Mouse (Mus musculus) limb, embryonic 15.5 days (tissue): ENCODE measurements at regions not wholly inside any gene's neighbourhood (a gene's known extent, or its start where the extent isn't known, plus 50 kb on each side); places are given as distances from the start of the nearest gene placed in this dataset.

Experiments
- ATAC-seq: fragments of 200-750 bp; cut with Nextera tagmentation; 2 replicates; pipeline ENCODE4 v1.8.0; 2017; ENCODE audit warnings: low read depth, moderate TSS enrichment; ENCODE audit not compliant: insufficient number of reproducible peaks, low FRiP score, low TSS enrichment
- H3K27ac ChIP-seq: fragments of 300-500 bp; sonication (generic); 2 replicates; pipeline ENCODE4 v1.5.1; 2015; ENCODE audit warnings: moderate library complexity, mild to moderate bottlenecking, inconsistent platforms
- H3K27me3 ChIP-seq: fragments of 300-500 bp; sonication (generic); 2 replicates; pipeline ENCODE4 v1.6.1; 2015; ENCODE audit warnings: inconsistent platforms
- H3K36me3 ChIP-seq: fragments of 300-500 bp; sonication (generic); 2 replicates; pipeline ENCODE4 v1.6.1; 2015; ENCODE audit warnings: inconsistent platforms
- H3K4me1 ChIP-seq: fragments of 300-500 bp; sonication (generic); 2 replicates; pipeline ENCODE4 v1.6.1; 2015; ENCODE audit warnings: inconsistent platforms
- H3K4me2 ChIP-seq: fragments of 300-500 bp; sonication (generic); 2 replicates; pipeline ENCODE4 v1.6.1; 2015; ENCODE audit warnings: mild to moderate bottlenecking, inconsistent platforms
- H3K4me3 ChIP-seq: fragments of 300-500 bp; sonication (generic); 2 replicates; pipeline ENCODE4 v1.5.1; 2015; ENCODE audit warnings: mild to moderate bottlenecking, inconsistent platforms
- H3K9ac ChIP-seq: fragments of 300-500 bp; sonication (generic); 2 replicates; pipeline ENCODE4 v1.6.1; 2015; ENCODE audit warnings: inconsistent platforms
- H3K9me3 ChIP-seq: fragments of 300-500 bp; sonication (generic); 2 replicates; pipeline ENCODE4 v1.6.1; 2016; ENCODE audit warnings: inconsistent platforms
- WGBS: fragments of 180-500 bp; shearing (Covaris S2); methylation state at CpG from one replicate; pipeline ENCODE4 v1.1.7; 2015; 5-methylcytosine and 5-hydroxymethylcytosine counted together

DNA sequence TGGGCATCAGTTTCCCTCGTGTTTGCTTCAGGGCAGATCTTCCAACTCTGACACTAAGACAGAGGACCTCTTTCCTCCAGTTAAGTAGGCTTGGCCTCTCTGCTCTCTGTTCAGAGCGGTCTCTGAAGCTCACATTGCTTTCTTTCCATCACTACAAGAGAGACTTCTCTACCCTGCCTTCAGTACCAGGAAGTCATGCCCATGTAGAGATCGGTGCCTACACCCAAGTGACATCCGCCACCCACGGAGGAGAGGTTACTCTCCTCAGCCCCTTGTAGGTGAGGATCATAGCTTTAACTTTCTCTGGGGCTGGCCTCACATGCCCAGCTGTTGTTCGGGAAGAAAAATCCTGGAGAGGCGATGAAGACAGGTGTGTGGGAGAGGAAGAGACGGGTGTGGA is 155.3 kb downstream of the Zfp36l2 start:
- WGBS: 82% methylated on average over 8 of the region's 8 CpGs
- H3K4me1 ChIP-seq: peaks cover 55% of the 10 kb centered on the region

DNA sequence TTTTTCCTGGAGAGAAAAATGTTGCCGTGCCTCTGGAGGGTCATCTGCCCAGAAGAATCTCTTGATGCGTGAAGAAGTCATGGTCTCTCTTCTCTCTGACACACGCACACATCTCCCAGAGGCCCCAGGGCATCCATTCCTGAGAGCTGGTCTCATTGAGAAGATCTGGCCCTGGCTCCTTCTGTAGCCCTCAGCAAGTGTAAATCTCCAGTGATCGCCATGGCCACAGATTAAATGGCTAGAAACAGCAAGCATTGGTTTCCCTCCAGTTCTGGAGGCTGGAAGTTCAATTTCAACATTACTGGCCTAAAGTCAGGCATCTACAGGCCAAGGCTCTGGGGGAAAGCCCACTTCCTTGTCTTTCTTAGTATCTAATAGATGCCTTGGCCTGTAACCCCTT is 155.9 kb downstream of the Zfp36l2 start:
- peaks cover 49% of the 10 kb centered on the region for H3K4me1 ChIP-seq
- H3K9ac ChIP-seq: no peak overlapping the region
- peak overlapping the region; percentile 83 for H3K27ac ChIP-seq
- no peak overlapping the region for H3K4me3 ChIP-seq
- no peaks in the 10 kb centered on the region for H3K27me3 ChIP-seq
- no peak for ATAC-seq
- WGBS: 45% methylated on average over 4 of the region's 4 CpGs
- no peaks in the 10 kb centered on the region for H3K36me3 ChIP-seq
- H3K4me2 ChIP-seq: no peak overlapping the region
- H3K9me3 ChIP-seq: no peaks in the 10 kb centered on the region

More for the DNA sequence above, 155.3 kb downstream of the Zfp36l2 start:
- H3K4me3 ChIP-seq: no peak overlapping the region
- ATAC-seq: no peak
- H3K9me3 ChIP-seq: no peaks in the 10 kb centered on the region
- no peaks in the 10 kb centered on the region for H3K36me3 ChIP-seq
- no peaks in the 10 kb centered on the region for H3K27me3 ChIP-seq
- no peak overlapping the region for H3K4me2 ChIP-seq
- H3K9ac ChIP-seq: no peak overlapping the region
- H3K27ac ChIP-seq: peak overlapping the region; percentile 83; the same call in 1 of the 2 replicates

DNA sequence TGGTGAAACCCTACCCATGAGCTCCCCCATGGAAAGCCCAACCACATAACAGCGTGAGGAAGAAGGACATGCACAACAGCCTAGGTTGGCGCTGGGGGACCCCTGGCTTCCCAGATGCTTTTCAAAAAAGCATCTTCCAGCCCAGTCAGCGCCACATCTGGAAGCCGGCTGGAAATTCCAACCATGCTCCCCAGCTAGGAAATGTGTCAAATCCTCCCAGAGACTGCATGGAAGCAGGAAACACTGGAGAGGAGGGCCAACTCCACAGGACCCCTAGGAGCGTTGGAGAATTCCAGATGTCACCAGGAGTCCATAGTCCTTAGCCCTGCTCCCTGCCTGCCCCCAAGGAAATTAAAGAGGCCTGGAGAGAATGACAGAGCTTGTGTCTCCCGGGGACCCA is 156.4 kb downstream of the Zfp36l2 start:
- H3K27me3 ChIP-seq: no peaks in the 10 kb centered on the region
- ATAC-seq: peak; percentile 31; the same call in 1 of the 2 replicates
- WGBS: 30% methylated on average over 6 of the region's 6 CpGs
- no peak overlapping the region for H3K4me3 ChIP-seq
- H3K9ac ChIP-seq: no peak overlapping the region
- H3K36me3 ChIP-seq: no peaks in the 10 kb centered on the region
- H3K4me2 ChIP-seq: no peak overlapping the region
- H3K27ac ChIP-seq: peak overlapping the region; percentile 83
- H3K4me1 ChIP-seq: peaks cover 50% of the 10 kb centered on the region
- no peaks in the 10 kb centered on the region for H3K9me3 ChIP-seq

DNA sequence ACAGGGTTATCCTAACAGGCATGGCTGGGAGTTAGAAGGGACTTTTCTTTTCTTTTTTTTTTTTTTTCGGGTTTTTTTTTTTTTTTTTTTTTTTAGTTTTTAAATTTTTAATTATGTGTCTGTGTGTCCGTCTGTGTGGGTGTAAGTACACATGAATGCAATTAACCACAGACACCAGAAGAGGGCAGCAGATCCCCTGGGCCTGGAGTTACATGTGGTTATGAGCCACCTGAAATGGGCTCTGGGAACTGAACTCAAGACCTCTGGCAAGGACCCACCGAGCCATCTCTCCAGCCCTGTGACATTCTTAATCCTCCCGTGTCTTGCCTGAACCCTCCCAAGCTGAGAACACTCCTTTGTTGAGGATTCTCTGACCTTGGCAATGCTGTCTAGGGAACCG is 157.0 kb downstream of the Zfp36l2 start:
- Histone ChIP-seq H3K27ac (peak overlapping the region; percentile 83), H3K9me3 (no peaks in the 10 kb centered on the region)
- WGBS: 87% methylated on average over 5 of the region's 5 CpGs

DNA sequence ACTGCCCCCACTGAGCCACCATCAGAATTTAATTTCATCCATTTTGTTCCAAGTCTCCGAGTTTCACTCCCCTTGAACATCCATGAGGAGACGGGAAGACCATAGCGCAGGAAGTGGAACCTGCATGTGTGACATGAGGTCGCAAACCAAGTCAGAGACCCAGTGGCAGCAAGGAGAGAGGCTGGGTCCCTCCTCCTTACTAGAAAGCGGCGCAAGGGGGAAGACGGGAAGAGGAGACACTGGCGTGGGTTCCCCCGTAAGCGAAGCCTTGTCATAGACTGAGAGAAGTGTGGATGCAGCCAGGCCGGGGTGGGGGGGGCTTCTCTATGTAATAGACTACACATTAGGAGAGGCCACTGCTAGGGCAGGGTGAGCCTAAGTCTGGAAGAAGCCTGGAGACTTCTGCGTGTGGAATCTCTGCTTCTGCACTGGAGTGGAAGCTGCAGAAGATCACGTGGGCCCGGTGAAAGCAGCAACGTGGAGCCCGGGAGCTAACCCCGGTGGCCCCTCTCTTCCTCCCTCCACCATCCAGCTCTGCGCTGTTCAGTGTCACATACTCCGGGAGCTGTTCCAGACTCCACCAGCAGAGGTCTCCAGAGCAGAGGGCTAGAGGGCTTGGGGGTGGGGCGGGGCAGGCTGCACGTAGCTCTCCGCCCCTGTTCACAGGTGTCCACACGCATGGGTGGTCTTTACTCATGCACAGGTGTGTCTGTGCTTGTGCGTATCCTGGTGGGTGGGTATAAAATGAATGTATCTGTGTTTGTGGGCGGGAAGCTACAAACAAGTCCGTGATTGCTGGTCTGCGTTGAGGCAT is 159.4 kb downstream of the Zfp36l2 start:
- H3K4me1 ChIP-seq: peaks cover 48% of the 10 kb centered on the region
- peak overlapping the region; percentile 12; the same call in 1 of the 2 replicates for H3K4me3 ChIP-seq
- H3K27ac ChIP-seq: peak overlapping the region; percentile 17; the same call in 1 of the 2 replicates
- no peaks in the 10 kb centered on the region for H3K36me3 ChIP-seq
- no peak overlapping the region for H3K9ac ChIP-seq
- ATAC-seq: peak; percentile 55
- no peaks in the 10 kb centered on the region for H3K27me3 ChIP-seq
- WGBS: 22% methylated on average over 27 of the region's 27 CpGs
- H3K9me3 ChIP-seq: no peaks in the 10 kb centered on the region
- peak overlapping the region; percentile 39 for H3K4me2 ChIP-seq

More for the DNA sequence above, 157.0 kb downstream of the Zfp36l2 start:
- no peak overlapping the region for H3K4me3 ChIP-seq
- H3K36me3 ChIP-seq: no peaks in the 10 kb centered on the region
- no peak overlapping the region for H3K4me2 ChIP-seq
- H3K27me3 ChIP-seq: no peaks in the 10 kb centered on the region
- no peak overlapping the region for H3K9ac ChIP-seq
- no peak for ATAC-seq
- peaks cover 52% of the 10 kb centered on the region for H3K4me1 ChIP-seq

DNA sequence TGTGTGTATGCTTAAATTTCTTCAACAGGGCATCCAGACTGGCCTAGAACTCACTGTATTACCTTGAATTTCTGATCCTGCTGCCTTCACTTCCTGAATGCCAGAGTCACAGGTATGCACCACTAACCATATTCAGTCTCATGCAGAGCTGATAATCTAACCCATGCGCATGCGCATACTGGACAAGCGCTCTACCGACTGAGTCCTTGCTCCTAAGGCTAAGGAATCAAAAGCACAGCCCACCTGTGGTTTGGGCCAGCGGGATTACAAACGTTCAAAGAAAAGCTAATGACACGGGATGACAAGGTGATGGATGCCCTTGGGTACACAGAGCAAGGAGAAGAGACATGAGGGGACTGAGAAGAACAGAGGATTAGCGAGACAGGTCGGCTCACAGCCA is 160.5 kb downstream of the Zfp36l2 start:
- Histone ChIP-seq H3K4me2 (no peak overlapping the region), H3K36me3 (no peaks in the 10 kb centered on the region), H3K4me1 (peaks cover 43% of the 10 kb centered on the region), H3K27me3 (no peaks in the 10 kb centered on the region), H3K4me3 (no peak overlapping the region), H3K27ac (0 out of 2 replicates have a peak overlapping the region, but pooled peaks have one; percentile 33), H3K9me3 (no peaks in the 10 kb centered on the region), H3K9ac (no peak overlapping the region)
- WGBS: 62% methylated on average over 9 of the region's 9 CpGs
- ATAC-seq: no peak

DNA sequence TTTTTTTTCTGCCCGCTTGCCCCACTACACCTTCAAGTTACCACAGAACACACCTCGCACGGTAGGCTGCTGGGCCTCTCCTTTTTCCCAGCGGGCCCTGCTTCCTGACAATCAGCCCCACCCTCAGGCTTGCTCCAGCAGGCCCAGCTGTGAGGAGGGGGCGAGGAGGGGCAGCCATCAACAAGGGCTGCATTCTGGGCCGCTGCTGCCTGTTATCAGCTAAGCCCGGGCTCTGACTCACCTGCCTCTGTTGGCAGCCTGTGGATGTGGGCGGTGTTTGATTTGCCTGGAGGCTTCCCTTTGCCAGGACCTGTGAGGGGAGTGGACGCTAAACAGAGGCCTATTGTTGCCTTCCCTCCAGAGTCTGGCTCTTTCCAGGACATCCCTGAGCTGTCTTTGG is 161.6 kb downstream of the Zfp36l2 start:
- no peaks in the 10 kb centered on the region for H3K9me3 ChIP-seq

DNA sequence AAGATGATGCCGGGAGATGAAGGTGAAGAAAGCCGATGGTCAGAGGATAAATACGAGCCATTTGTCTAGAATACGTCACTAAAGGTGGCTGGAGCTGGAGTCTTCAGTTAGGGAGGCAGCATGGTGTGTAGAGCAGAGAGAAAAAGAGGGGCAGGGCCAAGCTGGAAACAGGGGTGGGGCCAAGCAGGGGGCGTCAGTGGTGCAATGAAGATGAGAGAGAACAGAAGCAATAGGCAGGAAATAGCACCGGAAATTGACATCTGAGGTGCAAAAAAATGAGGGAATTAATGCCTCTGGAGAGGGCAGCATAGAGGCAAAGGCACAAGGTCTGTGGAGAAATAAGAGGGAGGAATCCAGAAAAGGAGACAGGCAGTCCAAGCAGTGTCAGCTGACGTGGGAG is 165.4 kb downstream of the Zfp36l2 start:
- Histone ChIP-seq H3K27ac (no peak overlapping the region), H3K36me3 (no peaks in the 10 kb centered on the region), H3K9ac (no peak overlapping the region), H3K4me3 (no peak overlapping the region), H3K9me3 (no peaks in the 10 kb centered on the region), H3K27me3 (no peaks in the 10 kb centered on the region), H3K4me1 (peaks cover 11% of the 10 kb centered on the region), H3K4me2 (no peak overlapping the region)
- 81% methylated on average over 7 of the region's 7 CpGs for WGBS
- no peak for ATAC-seq

More for the DNA sequence above, 161.6 kb downstream of the Zfp36l2 start:
- ATAC-seq: peak; percentile 38; the same call in 1 of the 2 replicates
- Histone ChIP-seq H3K9ac (no peak overlapping the region), H3K4me1 (peaks cover 32% of the 10 kb centered on the region), H3K4me2 (no peak overlapping the region), H3K27ac (peak overlapping the region; percentile 71), H3K27me3 (no peaks in the 10 kb centered on the region), H3K36me3 (no peaks in the 10 kb centered on the region), H3K4me3 (no peak overlapping the region)
- 19% methylated on average over 9 of the region's 9 CpGs for WGBS

DNA sequence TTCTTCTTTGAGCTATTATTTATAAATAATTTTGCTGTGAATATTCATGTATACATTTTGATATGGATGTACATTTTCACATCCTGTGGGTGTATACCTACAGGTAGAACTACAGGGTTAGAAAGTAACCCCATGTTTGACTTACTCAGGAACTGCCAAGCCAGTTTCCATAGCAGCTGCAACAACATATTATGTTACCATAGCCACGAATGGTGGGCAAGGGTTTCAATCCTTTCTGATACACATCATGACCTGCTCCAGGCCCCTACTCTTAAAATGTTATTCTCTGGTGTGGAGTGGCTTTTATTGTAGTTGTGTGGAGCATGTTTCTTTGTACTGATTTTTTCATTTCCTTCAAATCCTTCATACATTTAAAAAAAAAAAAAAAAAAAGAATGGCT is 168.9 kb downstream of the Zfp36l2 start:
- Histone ChIP-seq H3K9me3 (no peaks in the 10 kb centered on the region), H3K36me3 (no peaks in the 10 kb centered on the region), H3K4me3 (no peak overlapping the region), H3K27me3 (no peaks in the 10 kb centered on the region), H3K9ac (no peak overlapping the region), H3K27ac (no peak overlapping the region), H3K4me2 (no peak overlapping the region), H3K4me1 (0 out of 2 replicates have a peak, but pooled peaks cover 4% of the 10 kb centered on the region)
- ATAC-seq: no peak
- 57% methylated on average over 1 of the region's 1 CpGs for WGBS

DNA sequence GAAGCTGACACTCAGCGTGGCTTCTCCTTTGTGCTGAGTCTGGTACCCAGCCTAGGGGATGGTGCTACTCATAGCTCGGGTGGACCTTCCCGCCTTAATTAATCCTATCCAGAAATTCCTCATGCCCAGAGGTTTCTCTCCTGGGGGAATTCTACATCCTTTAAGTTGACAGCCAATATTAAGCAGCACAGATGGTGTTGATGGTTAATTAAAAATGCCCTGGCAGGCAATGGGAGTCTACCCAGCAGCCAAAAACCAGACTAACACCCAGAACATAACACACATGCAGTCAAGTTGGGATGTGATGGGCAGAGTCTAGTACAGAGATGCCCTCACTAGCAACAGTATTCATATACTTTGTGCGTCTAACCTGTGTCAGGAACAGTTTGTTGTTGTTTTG is 169.9 kb downstream of the Zfp36l2 start:
- no peak overlapping the region for H3K27ac ChIP-seq
- H3K36me3 ChIP-seq: no peaks in the 10 kb centered on the region
- no peak overlapping the region for H3K4me2 ChIP-seq
- no peaks in the 10 kb centered on the region for H3K27me3 ChIP-seq
- H3K4me3 ChIP-seq: no peak overlapping the region
- no peaks in the 10 kb centered on the region for H3K9me3 ChIP-seq
- no peak overlapping the region for H3K9ac ChIP-seq
- no peak for ATAC-seq
- H3K4me1 ChIP-seq: 0 out of 2 replicates have a peak, but pooled peaks cover 4% of the 10 kb centered on the region
- WGBS: 75% methylated on average over 4 of the region's 4 CpGs

DNA sequence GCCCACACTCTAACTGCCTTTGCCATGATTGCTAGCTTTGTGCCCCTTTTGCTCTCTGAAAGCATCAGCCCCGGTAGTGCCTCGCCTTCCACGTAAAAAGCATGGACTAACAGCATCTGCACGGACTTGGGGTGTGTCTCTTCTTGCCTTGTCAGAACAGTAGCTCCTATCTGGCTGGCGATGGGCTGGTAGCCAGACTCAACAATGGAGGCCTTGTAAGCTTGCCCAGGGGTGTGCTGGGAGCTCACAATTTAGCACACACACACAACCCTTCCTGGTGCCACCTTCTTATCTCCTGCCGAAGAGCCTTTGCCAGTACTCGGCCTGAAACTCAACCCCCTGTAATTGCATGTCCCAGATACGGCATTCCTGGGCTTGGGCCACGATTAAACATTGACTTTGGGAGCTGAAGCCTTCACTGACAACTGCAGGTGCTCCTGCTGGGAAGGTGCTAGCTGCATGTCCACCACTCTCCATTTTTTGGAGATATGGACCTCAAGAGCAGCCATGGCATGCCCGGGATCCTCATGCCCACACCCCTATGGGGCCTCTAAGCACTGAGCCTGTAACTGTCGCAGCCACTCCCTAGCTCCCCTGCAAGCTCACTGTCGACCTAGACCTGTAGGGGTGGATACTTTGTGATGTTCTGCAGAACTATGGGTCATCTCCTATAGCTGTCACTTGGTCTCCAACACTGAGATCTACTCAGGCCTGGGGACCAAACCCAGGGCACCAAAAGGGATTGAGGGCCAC is 166.7 kb upstream of the Haao start:
- Histone ChIP-seq H3K36me3 (no peaks in the 10 kb centered on the region), H3K4me2 (no peak overlapping the region), H3K9ac (no peak overlapping the region), H3K27ac (no peak overlapping the region), H3K4me3 (no peak overlapping the region), H3K27me3 (no peaks in the 10 kb centered on the region), H3K9me3 (no peaks in the 10 kb centered on the region), H3K4me1 (peaks cover 6% of the 10 kb centered on the region)
- 83% methylated on average over 12 of the region's 12 CpGs for WGBS
- ATAC-seq: no peak

DNA sequence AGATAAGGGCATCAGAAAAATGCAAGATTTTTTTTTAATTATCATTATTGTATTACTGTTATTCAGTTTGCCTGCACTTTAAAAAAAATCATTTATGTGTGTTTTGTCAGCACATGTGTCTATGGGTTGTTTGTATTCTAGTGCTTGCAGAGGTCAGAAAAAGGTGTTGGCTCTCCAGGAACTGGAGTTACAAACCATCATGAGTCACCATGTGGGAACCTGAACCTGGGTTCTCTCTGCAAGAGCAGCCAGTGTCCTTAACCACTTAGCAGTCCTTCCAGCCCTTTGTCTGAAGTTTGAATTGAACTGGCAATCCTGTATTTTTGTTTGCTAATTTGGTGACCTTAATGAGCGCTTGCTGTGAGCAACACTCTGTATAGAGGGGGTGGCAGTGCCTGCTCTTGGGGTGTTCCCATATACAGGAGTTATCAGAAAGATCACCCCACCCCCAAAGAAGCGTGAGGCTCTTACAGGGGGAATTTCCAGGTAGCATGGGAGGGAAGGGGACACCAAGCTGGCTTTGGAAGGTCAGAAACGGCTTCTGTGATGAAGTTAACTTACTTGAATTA is 162.8 kb upstream of the Haao start:
- Histone ChIP-seq H3K4me1 (peaks cover 21% of the 10 kb centered on the region), H3K9ac (no peak overlapping the region), H3K4me2 (no peak overlapping the region), H3K27me3 (no peaks in the 10 kb centered on the region), H3K36me3 (no peaks in the 10 kb centered on the region), H3K27ac (no peak overlapping the region), H3K4me3 (no peak overlapping the region), H3K9me3 (no peaks in the 10 kb centered on the region)
- WGBS: 71% methylated on average over 3 of the region's 3 CpGs
- no peak for ATAC-seq
